ENCODE assay signal across 8 mouse cellular contexts in genomic region chr14:24067657-24068056, GRCm38 (mm10). TPM values are rescaled to one million over a fixed set of nuclear protein-coding genes. Genes with fewer than 3 reads are reported as not detected.
A peak's percentile ranks its signal among the peaks of the same experiment; 100 is the strongest.
DNase-seq lines count a peak whose midpoint lies in the region; ATAC-seq lines count a peak whose summit lies in the region.

No protein-coding gene starts in this region.

- no peaks in the 10 kb centered on the region for H3K27me3 ChIP-seq in hindbrain, embryonic 14.5 days (ENCODE audit: control insufficient read depth, insufficient read depth, low read length)
- H3K27me3 ChIP-seq in hindbrain, embryonic 12.5 days, result no peaks in the 10 kb centered on the region

- intact Hi-C loops in heart, postnatal 36 days (cut with DNase I), result loop anchor here (1.0 kb wide), 1 partner anchor 208 kb away; no protein-coding TSS in a partner anchor
- intact Hi-C loops in left cerebral cortex, postnatal 14 days (cut with DNase I), result loop anchor here (2.0 kb wide), 1 partner anchor 209 kb away; no protein-coding TSS in a partner anchor

- no peaks in the 10 kb centered on the region for H3K9me3 ChIP-seq in hindbrain, embryonic 14.5 days (ENCODE audit: control insufficient read depth, low read length)
- H3K9me3 ChIP-seq in hindbrain, embryonic 12.5 days (replicated peaks), result no peaks in the 10 kb centered on the region

- H3K4me1 ChIP-seq in hindbrain, embryonic 14.5 days (replicated peaks; ENCODE audit: control insufficient read depth, insufficient read depth, low read length), result no peaks in the 10 kb centered on the region
- no peaks in the 10 kb centered on the region for H3K4me1 ChIP-seq in hindbrain, embryonic 12.5 days

- WGBS in hindbrain, embryonic 14.5 days, result 45% methylated on average over 6 of the region's 6 CpGs
- WGBS in hindbrain, embryonic 12.5 days, result 44% methylated on average over 6 of the region's 6 CpGs

- no peak for ATAC-seq in hindbrain, embryonic 14.5 days (ENCODE audit: low FRiP score)
- ATAC-seq in hindbrain, embryonic 12.5 days (ENCODE audit: low FRiP score), result no peak
- no peak for ATAC-seq in megakaryocyte, adult 5-6 weeks (ENCODE audit: poor library complexity, severe bottlenecking)

- no peak overlapping the region for H3K4me2 ChIP-seq in hindbrain, embryonic 14.5 days (replicated peaks)
- no peak overlapping the region for H3K4me2 ChIP-seq in hindbrain, embryonic 12.5 days (replicated peaks)

- H3K9ac ChIP-seq in hindbrain, embryonic 14.5 days, result no peak overlapping the region
- no peak overlapping the region for H3K9ac ChIP-seq in hindbrain, embryonic 12.5 days

- no peak overlapping the region for H3K27ac ChIP-seq in hindbrain, embryonic 14.5 days
- H3K27ac ChIP-seq in hindbrain, embryonic 12.5 days, result no peak overlapping the region

- H3K36me3 ChIP-seq in hindbrain, embryonic 14.5 days (replicated peaks; ENCODE audit: control insufficient read depth, insufficient read depth), result no peaks in the 10 kb centered on the region
- H3K36me3 ChIP-seq in hindbrain, embryonic 12.5 days, result no peaks in the 10 kb centered on the region

- H3K4me3 ChIP-seq in hindbrain, embryonic 14.5 days (replicated peaks; ENCODE audit: low read length), result no peak overlapping the region
- H3K4me3 ChIP-seq in hindbrain, embryonic 12.5 days, result no peak overlapping the region

- peak; percentile 71 for DNase-seq in hindbrain, embryonic 14.5 days (ENCODE audit: low spot score)
- DNase-seq in adipocyte (ENCODE audit: low spot score), result peak; percentile 73
- peak; percentile 78 for DNase-seq in embryo, embryonic 10 days (ENCODE audit: low spot score)
- peak; percentile 44 to 57 for DNase-seq in heart, postnatal 36 days
- DNase-seq in left cerebral cortex, postnatal 14 days (ENCODE audit: low spot score in 2 of 2), result peak; percentile 83
- peak; percentile 11 for DNase-seq in retina, adult 2 months (ENCODE audit: low read depth, low spot score)

RNA-seq across cellular contexts. Expression of gene Kcnma1, which starts 53.4 kb away (rescaled TPM):
- 22.1 and 22.8 TPM in 2 replicates for polyA plus RNA-seq in hindbrain, embryonic 14.5 days (2014; fragmentation: Nextera tagmentation; extraction: Ambion mirVana)
- polyA plus RNA-seq in hindbrain, embryonic 12.5 days (2016; fragmentation: Nextera tagmentation; extraction: Ambion mirVana), result 4.3 and 5.0 TPM in 2 replicates
- under 1 TPM; 0.62 to 0.94 TPM for total RNA-seq in heart, postnatal 36 days (2021)
- 100 to 1,000 TPM; 164 to 187 TPM for total RNA-seq in left cerebral cortex, postnatal 14 days (2021)
- not detected in 2 replicates for total RNA-seq in megakaryocyte, adult 5-6 weeks (2015)
- not detected in 2 replicates for total RNA-seq in megakaryocyte, adult 5-6 weeks (2017)

Comparison
In these comparisons a context has a peak if more than half of its experiments do, and no peak if none do; other contexts are left out.
1. DNase-seq: peak in every context shown above with its lines; median percentile 83 in left cerebral cortex, postnatal 14 days; 78 in embryo, embryonic 10 days; 73 in adipocyte; 71 in hindbrain, embryonic 14.5 days; 50 in heart, postnatal 36 days; 11 in retina, adult 2 months.
2. RNA of gene Kcnma1, which starts 53.4 kb away (total RNA-seq): 164 to 187 TPM in left cerebral cortex, postnatal 14 days; 0.62 to 0.94 TPM in heart, postnatal 36 days and not detected in megakaryocyte, adult 5-6 weeks; every median in the first group is over 10 times any median in the second.